Mouse (Mus musculus) small intestine, adult 2 months (tissue): Measurements from ENCODE around the gene Sorl1. TPM values are rescaled to one million over a fixed set of nuclear protein-coding genes. Genes with fewer than 3 reads are reported as not detected.

ENCODE experiments used
- H3K27ac ChIP-seq: fragments of 200-500 bp; 2 replicates; pipeline ENCODE4 v1.5.1; 2012; ENCODE audit warnings: low read depth, low read length, control low read depth, inconsistent platforms; ENCODE audit not compliant: insufficient read depth
- H3K27me3 ChIP-seq: fragments of 200-500 bp; 2 replicates; pipeline ENCODE4 v1.6.1; 2012; ENCODE audit warnings: mild to moderate bottlenecking, moderate library complexity, low read length, inconsistent platforms; ENCODE audit not compliant: control insufficient read depth, insufficient read depth
- H3K36me3 ChIP-seq: fragments of 200-500 bp; 2 replicates; pipeline ENCODE4 v1.6.1; 2012; ENCODE audit warnings: mild to moderate bottlenecking, low read length, control low read depth, inconsistent platforms; ENCODE audit not compliant: control insufficient read depth, insufficient read depth
- H3K4me1 ChIP-seq: fragments of 200-500 bp; 2 replicates; pipeline ENCODE4 v1.6.1; 2012; ENCODE audit warnings: low read length, inconsistent platforms, mixed read lengths; ENCODE audit not compliant: control insufficient read depth, insufficient read depth, insufficient read length
- H3K4me3 ChIP-seq: fragments of 200-500 bp; 2 replicates; pipeline ENCODE4 v1.5.1; 2012; ENCODE audit warnings: low read depth, mild to moderate bottlenecking, control low read depth, inconsistent platforms, low read length, moderate library complexity
- CTCF ChIP-seq: fragments of 200-500 bp; IDR thresholded peaks from 2 replicates; pipeline ENCODE4 v1.5.1; 2012; ENCODE audit warnings: low read depth, mild to moderate bottlenecking, control low read depth, inconsistent platforms, low read length, moderate library complexity, mixed read lengths; ENCODE audit not compliant: insufficient replicate concordance, insufficient read length; ENCODE audit errors: extremely low read depth
- POLR2A ChIP-seq: fragments of 200-500 bp; IDR thresholded peaks from 2 replicates; pipeline ENCODE4 v1.6.1; 2012; ENCODE audit warnings: low read depth, mild to moderate bottlenecking, control low read depth, inconsistent platforms, low read length, moderate library complexity
- WGBS: fragments of 180-500 bp; shearing (Covaris S2); methylation state at CpG from one replicate; pipeline ENCODE4 v1.1.7; 2018; 5-methylcytosine and 5-hydroxymethylcytosine counted together
- polyA plus RNA-seq: library from polyadenylated mRNA; depleted of rRNA; stranded (reverse); fragments of >200 nt; gene quantifications from 2 replicates; pipeline ENCODE4 v1.2.3, GENCODE M21; 2012

The Sorl1 gene
- polyA plus RNA-seq, 1 experiment = 16.1 TPM

DNA sequence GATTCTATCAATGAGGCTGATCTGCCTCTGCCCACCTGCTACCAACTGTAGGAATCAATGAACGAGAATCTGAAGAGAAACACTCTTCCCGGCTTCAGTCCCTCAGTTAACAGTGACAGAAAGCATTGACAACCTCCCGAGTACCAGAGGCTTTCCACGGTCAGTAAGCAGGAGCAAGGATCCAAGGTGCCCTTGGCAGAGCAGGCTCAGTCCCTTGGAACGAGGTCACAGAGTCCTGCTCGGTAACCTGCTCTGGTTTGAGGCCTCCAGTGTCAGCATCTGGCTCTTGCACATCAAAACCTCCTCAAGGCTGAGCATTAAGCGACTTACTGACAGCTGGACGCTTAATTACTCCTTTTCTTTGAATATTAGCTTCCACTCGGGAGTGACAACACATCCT is 43.4 kb downstream of the Sorl1 start:
- Histone ChIP-seq H3K4me1 (no peaks in the 10 kb centered on the region), H3K27me3 (no peaks in the 10 kb centered on the region), H3K27ac (no peak overlapping the region), H3K4me3 (no peak overlapping the region), H3K36me3 (peaks cover 18% of the 10 kb centered on the region)
- 89% methylated on average over 9 of the region's 9 CpGs for WGBS
- TF ChIP-seq CTCF = no peak
- no peak for TF ChIP-seq POLR2A

GRCm38 (mm10) chr9:42077112-42077845 is 46.8 kb downstream of the Sorl1 start:
- Histone ChIP-seq H3K36me3 (peaks cover 19% of the 10 kb centered on the region), H3K4me3 (no peak overlapping the region), H3K27me3 (no peaks in the 10 kb centered on the region), H3K27ac (no peak overlapping the region), H3K4me1 (no peaks in the 10 kb centered on the region)
- WGBS = 89% methylated on average over 16 of the region's 16 CpGs
- TF ChIP-seq CTCF (no peak), POLR2A (no peak)

DNA sequence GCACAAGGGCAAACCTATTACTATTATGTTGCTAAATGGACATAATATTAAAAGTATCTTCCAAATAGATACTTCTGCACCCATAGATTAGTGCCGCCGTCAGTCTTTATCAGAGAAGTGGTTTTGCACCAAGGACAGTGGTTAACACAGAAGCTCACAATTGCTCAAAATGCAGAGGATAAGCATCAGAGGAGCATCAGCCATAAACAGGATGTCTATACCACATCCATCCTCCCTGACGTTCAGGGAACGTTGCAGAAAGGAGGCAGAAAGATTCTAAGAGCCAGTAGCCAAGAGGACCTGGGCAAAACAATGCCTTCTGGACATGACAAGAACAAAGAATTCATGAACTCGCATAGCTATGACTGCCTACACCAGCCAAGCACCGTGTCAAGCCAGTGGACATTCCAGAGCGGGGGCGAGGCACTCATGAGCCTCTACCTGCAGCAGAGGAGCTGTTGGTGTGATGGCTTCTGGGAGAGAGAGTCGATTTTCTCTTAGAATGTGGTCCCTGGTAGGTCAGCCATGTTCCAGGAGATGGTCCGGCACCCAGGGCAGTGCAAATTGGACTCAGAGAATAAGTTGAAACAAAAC is 47.7 kb downstream of the Sorl1 start:
- H3K36me3 ChIP-seq = peaks cover 20% of the 10 kb centered on the region
- no peaks in the 10 kb centered on the region for H3K4me1 ChIP-seq
- no peak overlapping the region for H3K27ac ChIP-seq
- no peak for TF ChIP-seq POLR2A
- no peak for TF ChIP-seq CTCF
- H3K4me3 ChIP-seq = no peak overlapping the region
- WGBS = 83% methylated on average over 10 of the region's 10 CpGs
- no peaks in the 10 kb centered on the region for H3K27me3 ChIP-seq

GRCm38 (mm10) chr9:42075241-42075640 is 48.9 kb downstream of the Sorl1 start:
- Histone ChIP-seq H3K27ac (no peak overlapping the region), H3K4me3 (no peak overlapping the region), H3K27me3 (no peaks in the 10 kb centered on the region), H3K4me1 (no peaks in the 10 kb centered on the region), H3K36me3 (peaks cover 20% of the 10 kb centered on the region)
- no peak for TF ChIP-seq POLR2A
- TF ChIP-seq CTCF = no peak
- 84% methylated on average over 2 of the region's 2 CpGs for WGBS

DNA sequence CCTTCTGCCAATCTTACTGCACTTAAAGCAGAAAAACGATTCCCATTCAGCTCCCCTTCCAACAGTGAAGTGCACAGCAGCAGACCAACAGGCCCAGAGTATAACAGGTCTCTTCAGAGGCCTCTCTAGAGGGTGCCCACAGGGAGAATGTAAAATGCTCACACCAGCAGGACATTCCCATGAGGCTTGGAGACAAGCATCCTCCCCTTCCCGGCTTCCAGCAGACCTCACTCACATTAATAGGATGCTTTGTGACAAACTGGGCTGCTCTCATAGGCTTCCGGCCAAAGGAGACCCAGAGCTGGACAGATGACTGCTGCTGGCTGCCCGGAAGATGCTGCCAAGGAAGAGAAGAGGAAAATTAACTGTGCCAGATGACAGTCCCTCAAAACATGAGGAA is 52.1 kb downstream of the Sorl1 start:
- H3K36me3 ChIP-seq = peaks cover 20% of the 10 kb centered on the region
- no peaks in the 10 kb centered on the region for H3K4me1 ChIP-seq
- H3K4me3 ChIP-seq = no peak overlapping the region
- no peaks in the 10 kb centered on the region for H3K27me3 ChIP-seq
- TF ChIP-seq POLR2A = no peak
- TF ChIP-seq CTCF = no peak
- WGBS = 76% methylated on average over 4 of the region's 4 CpGs
- no peak overlapping the region for H3K27ac ChIP-seq

GRCm38 (mm10) chr9:42070856-42071255 is 53.2 kb downstream of the Sorl1 start:
- Histone ChIP-seq H3K4me3 (no peak overlapping the region), H3K4me1 (no peaks in the 10 kb centered on the region), H3K36me3 (peaks cover 18% of the 10 kb centered on the region), H3K27ac (no peak overlapping the region), H3K27me3 (no peaks in the 10 kb centered on the region)
- WGBS = 95% methylated on average over 6 of the region's 6 CpGs
- TF ChIP-seq POLR2A = no peak

DNA sequence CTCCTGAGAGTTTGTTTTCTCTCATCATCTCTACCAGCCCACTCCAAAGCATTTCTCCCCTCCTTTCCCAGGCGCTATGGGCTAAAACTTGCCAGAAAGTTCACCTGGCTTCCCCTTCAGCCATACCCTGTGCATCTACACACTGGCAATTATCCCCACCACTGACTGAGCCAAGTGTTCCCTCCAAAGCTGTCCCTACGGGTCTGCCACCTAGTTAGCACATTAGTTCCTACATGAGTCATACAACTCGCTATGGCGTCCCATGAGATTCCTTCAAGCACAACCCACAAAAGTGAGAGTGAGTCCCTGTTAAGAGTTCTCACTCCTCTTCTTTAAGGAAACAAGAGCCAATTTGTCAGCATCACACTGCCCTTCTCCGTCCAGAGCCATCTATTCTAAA is 54.6 kb downstream of the Sorl1 start:
- Histone ChIP-seq H3K36me3 (peaks cover 17% of the 10 kb centered on the region), H3K27me3 (no peaks in the 10 kb centered on the region), H3K27ac (no peak overlapping the region), H3K4me3 (no peak overlapping the region), H3K4me1 (no peaks in the 10 kb centered on the region)
- WGBS = 90% methylated on average over 5 of the region's 5 CpGs
- no peak for TF ChIP-seq POLR2A
- no peak for TF ChIP-seq CTCF

GRCm38 (mm10) chr9:42067950-42068349 is 56.1 kb downstream of the Sorl1 start:
- no peak overlapping the region for H3K27ac ChIP-seq
- H3K4me1 ChIP-seq = no peaks in the 10 kb centered on the region
- WGBS = 83% methylated on average over 9 of the region's 9 CpGs

More at GRCm38 (mm10) chr9:42067950-42068349, 56.1 kb downstream of the Sorl1 start:
- H3K4me3 ChIP-seq = no peak overlapping the region
- no peak for TF ChIP-seq CTCF
- no peak for TF ChIP-seq POLR2A
- no peaks in the 10 kb centered on the region for H3K27me3 ChIP-seq
- peaks cover 26% of the 10 kb centered on the region for H3K36me3 ChIP-seq
